Mouse (Mus musculus) G1E (cell line): ENCODE measurements around the gene Hist2h3b.

Experiments used
- CTCF ChIP-seq: IDR thresholded peaks from 2 replicates; pipeline ENCODE4 v1.5.1; 2012; ENCODE audit warnings: low read depth, low read length, inconsistent platforms, mixed read lengths
- GATA1 ChIP-seq: IDR thresholded peaks from 2 replicates; pipeline ENCODE4 v1.6.1; 2012; ENCODE audit warnings: borderline replicate concordance, low read length, inconsistent platforms, mixed read lengths
- TAL1 ChIP-seq: conservative IDR thresholded peaks from 2 replicates; pipeline ENCODE4 v1.6.1; 2012; ENCODE audit warnings: low read depth, low read length, inconsistent platforms, mixed read lengths

DNA sequence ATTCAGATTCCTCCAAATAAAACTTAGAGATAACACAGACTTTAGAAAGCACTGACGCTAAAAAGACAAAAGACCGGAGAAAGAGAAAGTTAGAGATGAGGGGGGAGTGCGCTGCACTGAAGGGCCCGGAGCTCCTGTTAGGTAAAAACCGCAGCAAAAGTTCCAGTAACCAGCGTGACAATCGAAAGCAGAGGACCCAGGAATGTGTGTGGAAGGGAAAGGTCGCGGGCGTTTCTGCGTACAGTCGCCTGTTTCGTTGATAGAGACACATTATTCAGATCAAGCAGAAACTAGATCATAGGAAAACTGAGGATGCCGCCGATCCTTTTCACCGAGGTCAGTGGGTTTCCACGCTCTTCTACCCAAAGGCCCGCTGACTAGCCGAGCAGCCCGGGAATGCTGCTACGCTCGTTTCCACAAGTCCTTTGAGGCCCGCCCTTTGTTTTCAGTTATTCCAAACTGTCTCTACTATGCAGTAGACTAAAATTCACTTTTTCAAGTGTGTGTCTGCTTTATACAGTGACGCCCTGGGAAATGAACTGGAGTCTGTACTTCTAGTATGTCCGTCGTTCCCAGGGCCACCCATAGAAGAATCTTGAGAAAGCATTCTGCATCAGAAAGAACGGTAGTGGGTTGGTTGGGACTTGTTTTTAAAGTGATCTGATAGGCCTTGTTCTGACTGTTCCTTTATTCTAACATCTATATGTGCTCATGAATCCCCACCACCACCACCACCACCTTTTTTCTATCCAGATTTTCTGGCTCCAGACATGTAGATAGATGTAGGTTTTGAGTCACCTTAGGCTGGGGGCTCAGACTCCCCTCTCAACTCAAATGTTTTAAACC is 4.7 kb upstream of the Hist2h3b start:
- TF ChIP-seq CTCF (no peak), TAL1 (no peak), GATA1 (no peak)
